Mouse (Mus musculus) urinary bladder, postnatal 0 days (tissue): ENCODE data around the gene Pacs1. TPM values are rescaled to one million over a fixed set of nuclear protein-coding genes. Genes with fewer than 3 reads are reported as not detected.

Source experiments
- microRNA-seq: library from miRNA; unstranded; fragments of <30 nt; microRNA quantifications from one replicate; pipeline ENCODE4, GENCODE M21; 2016
- polyA plus RNA-seq: library from polyadenylated mRNA; unstranded; fragments of >200 nt; fragmentation: Nextera tagmentation; extraction: Ambion mirVana; gene quantifications from 2 replicates; pipeline ENCODE4 v1.2.1, GENCODE M21; 2015

The Pacs1 gene
- polyA plus RNA-seq: 8.8 and 10.0 TPM in 2 replicates

GRCm38 (mm10) chr19:5272801-5273733, at the start of gene Pacs1:
Gene Pacs1 (minus strand): TSS chr19:5273119.

GRCm38 (mm10) chr19:5297903-5298800, 25.2 kb upstream of the Pacs1 start, which contains the start of gene Gal3st3:
Gene Gal3st3 (plus strand): TSS chr19:5298331.

GRCm38 (mm10) chr19:5294972-5295735, 22.2 kb upstream of the Pacs1 start, which contains the start of gene Sf3b2:
Gene Sf3b2 (minus strand): TSS chr19:5295455.

GRCm38 (mm10) chr19:5118384-5118698, 154.6 kb downstream of the Pacs1 start, which contains the start of gene Klc2:
Gene Klc2 (minus strand): TSS chr19:5118560.

GRCm38 (mm10) chr19:5106731-5107191, 166.2 kb downstream of the Pacs1 start, which contains the start of gene Rab1b:
Gene Rab1b (minus strand): TSS chr19:5107072.

GRCm38 (mm10) chr19:5098363-5099143, 174.4 kb downstream of the Pacs1 start, which contains the start of gene Cnih2:
Gene Cnih2 (minus strand): TSS chr19:5098521.

GRCm38 (mm10) chr19:5087884-5088728, 184.8 kb downstream of the Pacs1 start, which contains the start of gene Yif1a:
Gene Yif1a (plus strand): TSS chr19:5088538.

GRCm38 (mm10) chr19:5085145-5085863, 187.6 kb downstream of the Pacs1 start, which contains the start of gene Tmem151a:
Gene Tmem151a (minus strand): TSS chr19:5085531.

Small RNAs within 50 kb of the gene (microRNA-seq; reads per million reads assigned to microRNA genes)
- gene Gm27468: not detected

Other genes starting within 250 kb of the Pacs1 start
- 1.9 and 2.1 TPM in 2 replicates for gene Slc29a2, start 249.3 kb downstream of the Pacs1 start, polyA plus RNA-seq
- 26.6 and 28.5 TPM in 2 replicates for gene B4gat1, start 234.3 kb downstream of the Pacs1 start, polyA plus RNA-seq
- 0.24 and 0.34 TPM in 2 replicates for gene AC124502.3, start 234.2 kb downstream of the Pacs1 start, polyA plus RNA-seq
- gene Brms1, start 231.8 kb downstream of the Pacs1 start, polyA plus RNA-seq: 26.0 and 29.3 TPM in 2 replicates
- gene Rin1, start 222.6 kb downstream of the Pacs1 start, polyA plus RNA-seq: 6.4 and 7.8 TPM in 2 replicates
- gene Cd248, start 205.0 kb downstream of the Pacs1 start, polyA plus RNA-seq: 89.9 and 99.5 TPM in 2 replicates
- 6.8 and 7.9 TPM in 2 replicates for gene Tmem151a, start 187.6 kb downstream of the Pacs1 start, polyA plus RNA-seq
- gene Yif1a, start 184.6 kb downstream of the Pacs1 start, polyA plus RNA-seq: 161 and 162 TPM in 2 replicates
- 1.2 and 2.0 TPM in 2 replicates for gene Cnih2, start 174.6 kb downstream of the Pacs1 start, polyA plus RNA-seq
- gene Rab1b, start 166.0 kb downstream of the Pacs1 start, polyA plus RNA-seq: 201 TPM in 2 replicates
- 23.4 and 23.5 TPM in 2 replicates for gene Klc2, start 154.6 kb downstream of the Pacs1 start, polyA plus RNA-seq
- 155 and 159 TPM in 2 replicates for gene Sf3b2, start 22.3 kb upstream of the Pacs1 start, polyA plus RNA-seq
- 0.33 and 0.35 TPM in 2 replicates for gene Gal3st3, start 25.2 kb upstream of the Pacs1 start, polyA plus RNA-seq
- gene Catsper1, start 62.6 kb upstream of the Pacs1 start, polyA plus RNA-seq: not detected in 2 replicates
- gene Cst6, start 76.5 kb upstream of the Pacs1 start, polyA plus RNA-seq: 5.3 and 6.6 TPM in 2 replicates
- gene Eif1ad, start 93.6 kb upstream of the Pacs1 start, polyA plus RNA-seq: 25.2 and 27.2 TPM in 2 replicates
- 266 and 286 TPM in 2 replicates for gene Banf1, start 94.0 kb upstream of the Pacs1 start, polyA plus RNA-seq
- 33.0 and 39.0 TPM in 2 replicates for gene Sart1, start 115.6 kb upstream of the Pacs1 start, polyA plus RNA-seq
- not detected in 2 replicates for gene Tsga10ip, start 129.4 kb upstream of the Pacs1 start, polyA plus RNA-seq
- gene Drap1, start 151.9 kb upstream of the Pacs1 start, polyA plus RNA-seq: 234 and 246 TPM in 2 replicates
- gene AI837181, start 152.0 kb upstream of the Pacs1 start, polyA plus RNA-seq: 45.6 and 53.5 TPM in 2 replicates
- 0.61 and 1.6 TPM in 2 replicates for gene Fosl1, start 174.4 kb upstream of the Pacs1 start, polyA plus RNA-seq
- 15.1 and 16.5 TPM in 2 replicates for gene Ccdc85b, start 184.8 kb upstream of the Pacs1 start, polyA plus RNA-seq
- 78.4 and 88.2 TPM in 2 replicates for gene Fibp, start 187.5 kb upstream of the Pacs1 start, polyA plus RNA-seq
- gene Ctsw, start 195.4 kb upstream of the Pacs1 start, polyA plus RNA-seq: 0.16 and 0.62 TPM in 2 replicates
- gene Efemp2, start 200.8 kb upstream of the Pacs1 start, polyA plus RNA-seq: 118 and 128 TPM in 2 replicates
- gene Mus81, start 215.3 kb upstream of the Pacs1 start, polyA plus RNA-seq: 23.1 and 28.7 TPM in 2 replicates
- gene Cfl1, start 217.3 kb upstream of the Pacs1 start, polyA plus RNA-seq: 1,724 and 1,857 TPM in 2 replicates
- gene 1700020D05Rik, start 230.7 kb upstream of the Pacs1 start, polyA plus RNA-seq: 0.27 TPM in 1 of 2 replicates, not detected in the other
- 4.8 and 6.5 TPM in 2 replicates for gene Snx32, start 237.4 kb upstream of the Pacs1 start, polyA plus RNA-seq